Mouse (Mus musculus): ENCODE measurements at regions not wholly inside any gene's neighbourhood (a gene's known extent, or its start where the extent isn't known, plus 50 kb on each side); places are given as distances from the start of the nearest gene placed in this dataset.

DNA sequence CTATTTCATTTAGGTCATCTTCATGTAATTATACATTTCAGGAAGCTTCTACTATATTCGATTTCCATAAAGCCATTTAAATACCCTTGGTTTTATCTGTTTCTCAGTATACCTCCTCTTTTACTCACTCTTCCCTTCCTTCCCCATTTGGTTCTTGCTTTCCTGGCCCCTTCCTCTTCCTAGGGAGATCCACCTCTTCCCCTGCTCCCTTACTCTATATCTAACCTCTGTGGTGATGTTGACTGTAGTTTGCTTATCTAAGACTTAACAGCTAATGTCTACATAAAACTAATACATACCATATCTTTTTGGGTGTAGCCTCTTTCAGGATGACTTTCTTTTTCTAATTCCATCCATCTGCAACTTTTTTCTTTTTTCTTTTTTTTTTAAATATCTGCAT, 92.9 kb upstream of the Tbc1d5 start:
- DNase-seq (ENCODE audit: extremely low spot score, low spot score) = no peak

DNA sequence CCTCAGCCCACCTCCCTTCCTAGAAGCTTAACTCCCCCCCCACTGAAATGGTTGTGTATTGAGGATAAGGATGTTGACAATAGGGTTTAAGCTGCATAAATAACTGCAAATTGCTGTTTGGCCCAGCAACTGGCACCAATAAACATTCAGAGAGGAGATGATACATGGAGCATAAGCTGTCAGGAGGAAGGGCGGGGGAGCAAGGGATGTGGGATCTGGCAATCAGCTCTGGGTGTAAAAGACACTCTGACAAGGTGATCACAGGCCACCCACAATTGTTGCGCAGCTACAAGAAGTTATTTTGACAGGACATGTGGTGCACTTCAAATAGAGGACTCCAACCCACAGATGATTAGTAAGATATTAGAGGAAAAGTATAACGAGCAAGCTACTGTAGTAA, 83.8 kb upstream of the Tbc1d5 start:
- DNase-seq (ENCODE audit: extremely low spot score, low spot score) = no peak

DNA sequence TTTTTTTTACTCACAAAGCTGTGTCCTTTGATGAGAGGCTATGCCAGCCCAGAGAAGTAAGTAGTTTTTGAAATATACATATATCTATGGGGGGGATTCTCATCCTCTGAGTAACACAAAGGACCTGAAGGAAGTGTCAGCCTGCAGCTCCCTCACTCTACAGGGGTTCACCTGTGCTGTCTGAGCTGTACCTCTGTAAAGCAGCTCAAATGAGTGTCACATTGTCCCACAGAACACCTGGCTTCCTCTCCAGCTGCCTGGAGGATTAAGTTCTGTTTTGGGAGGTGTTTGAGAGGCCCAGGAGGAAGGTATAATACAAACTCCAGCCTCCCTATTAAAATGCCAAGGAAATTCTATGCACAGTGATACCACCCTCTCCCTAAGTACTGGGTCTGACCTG, 83.3 kb upstream of the Tbc1d5 start:
- DNase-seq (ENCODE audit: extremely low spot score, low spot score) = no peak

DNA sequence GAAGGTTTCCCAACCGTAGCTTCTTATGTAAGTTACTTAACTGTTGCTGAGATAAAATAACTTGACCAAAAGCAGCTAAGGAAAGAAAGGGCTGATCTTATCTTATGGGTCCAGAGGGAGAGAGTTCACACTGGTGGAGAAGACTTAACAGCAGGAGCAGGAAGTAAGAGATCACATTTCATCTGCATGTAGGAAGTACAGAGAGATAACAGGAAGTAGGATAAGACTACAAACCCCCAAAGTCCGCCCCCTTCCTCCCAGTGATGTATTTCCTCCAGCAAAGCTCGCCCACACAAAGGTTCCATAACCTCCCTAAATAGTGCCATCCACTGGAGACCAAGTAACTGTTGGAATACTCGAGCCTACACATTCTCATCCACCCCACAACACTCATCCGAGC, 79.2 kb upstream of the Tbc1d5 start:
- no peak for DNase-seq (ENCODE audit: extremely low spot score, low spot score)

DNA sequence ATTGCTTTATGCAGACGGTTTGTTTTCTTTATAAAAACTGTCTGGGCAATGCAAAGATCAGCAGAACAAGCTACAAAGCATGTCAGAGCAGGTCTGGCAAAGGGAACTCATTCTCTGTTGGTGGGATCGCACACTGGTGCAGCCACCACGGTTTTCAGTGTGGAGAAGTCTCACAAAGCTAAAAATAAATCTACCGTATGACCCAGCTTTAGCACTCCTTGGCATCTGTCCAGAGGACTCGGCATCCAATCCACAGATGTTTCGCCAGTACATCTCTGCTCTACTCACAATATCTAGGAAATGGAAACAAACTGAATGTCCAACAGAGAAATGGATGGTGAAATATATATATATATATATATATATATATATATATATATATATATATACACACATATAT, 69.4 kb upstream of the Tbc1d5 start:
- no peak for DNase-seq (ENCODE audit: extremely low spot score, low spot score)

DNA sequence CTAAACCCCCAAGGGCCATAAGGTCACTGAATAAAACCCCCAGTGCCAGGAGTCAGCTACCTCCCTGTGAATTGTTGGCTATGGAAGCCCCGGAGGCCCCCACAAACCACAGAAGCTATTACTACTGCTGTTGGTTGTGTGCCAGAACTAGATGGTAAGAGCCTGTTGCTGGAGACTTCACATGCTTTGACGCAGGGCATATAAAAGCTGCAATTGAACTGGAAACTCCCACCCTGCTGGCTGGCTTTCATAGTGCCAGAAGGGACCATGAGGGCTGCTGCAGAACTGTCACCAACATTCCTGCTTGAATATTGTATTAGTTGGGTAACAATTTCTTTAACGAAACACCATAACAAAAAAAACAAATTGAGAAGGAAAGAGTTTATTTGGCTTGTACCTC, 66.9 kb upstream of the Tbc1d5 start:
- no peak for DNase-seq (ENCODE audit: extremely low spot score, low spot score)

DNA sequence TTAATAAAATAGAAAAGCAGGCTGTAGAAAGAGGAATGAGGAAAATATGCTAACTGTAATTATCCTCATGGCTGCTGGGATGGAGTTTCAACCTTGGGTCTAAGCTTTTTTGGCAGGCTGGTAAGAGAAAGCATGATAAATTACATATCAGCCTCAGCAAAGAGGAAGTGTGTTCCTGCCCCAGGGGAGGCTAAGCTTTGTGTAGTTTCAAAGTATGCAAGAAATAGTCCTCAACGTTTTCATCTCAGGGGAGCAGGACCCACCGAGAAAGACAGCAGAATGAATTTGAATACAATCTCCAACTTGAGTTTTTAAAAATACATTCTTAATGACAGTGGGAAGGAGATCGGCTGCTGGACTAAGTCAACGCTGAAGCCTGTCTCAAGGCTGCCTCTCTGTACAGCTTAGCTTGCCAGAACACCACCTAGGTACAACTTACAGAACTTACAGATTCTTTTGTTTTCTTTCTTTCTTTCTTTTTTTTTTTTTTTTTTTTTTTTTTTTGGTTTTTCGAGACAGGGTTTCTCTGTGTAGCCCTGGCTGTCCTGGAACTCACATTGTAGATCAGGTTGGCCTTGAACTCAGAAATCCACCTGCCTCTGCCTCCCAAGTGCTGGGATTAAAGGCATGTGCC, 61.3 kb upstream of the Tbc1d5 start:
- no peak for DNase-seq (ENCODE audit: extremely low spot score, low spot score)

DNA sequence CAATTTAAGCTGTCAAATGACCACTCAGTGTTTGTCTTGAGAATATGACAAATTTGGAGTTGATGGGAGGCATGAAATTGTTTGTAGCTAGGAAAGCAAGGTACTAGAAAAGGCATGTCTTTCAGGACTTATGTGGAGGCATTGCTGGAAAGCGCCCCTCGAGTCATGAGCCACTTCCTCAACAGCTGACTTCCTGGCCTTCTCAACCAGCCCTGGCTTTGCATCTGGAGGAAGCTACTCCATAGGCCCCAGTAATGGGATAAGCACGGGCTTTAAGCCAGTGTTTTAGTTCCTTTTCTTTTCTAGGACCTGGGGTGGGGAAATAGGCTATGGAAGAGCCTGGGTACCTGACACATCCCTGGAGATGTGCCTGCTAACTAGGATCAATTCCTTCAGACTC, 60.3 kb upstream of the Tbc1d5 start:
- DNase-seq (ENCODE audit: extremely low spot score, low spot score) = no peak

Data from neural tube, embryonic 10.5 days (tissue).